Mouse (Mus musculus) forebrain, embryonic 14.5 days (tissue): Measurements from ENCODE around the gene Gm49384. TPM values are rescaled to one million over a fixed set of nuclear protein-coding genes. Genes with fewer than 3 reads are reported as not detected.

Experiments used
- ATAC-seq: fragments of 200-750 bp; cut with Nextera tagmentation; 2 replicates; pipeline ENCODE4 v1.8.0; 2017; ENCODE audit warnings: mild to moderate bottlenecking, moderate library complexity
- DNase-seq: peaks from one replicate; pipeline ENCODE4 v3.0.0-alpha.2; 2015; ENCODE audit warnings: low spot score
- H3K27ac ChIP-seq: fragments of 300-500 bp; sonication (generic); 2 replicates; pipeline ENCODE4 v1.5.1; 2014; ENCODE audit warnings: low read depth, mild to moderate bottlenecking, control low read depth, low read length, moderate library complexity
- H3K27me3 ChIP-seq: fragments of 300-500 bp; sonication (generic); replicated peaks from 2 replicates; pipeline ENCODE4 v1.6.1; 2014; ENCODE audit warnings: low read length, control low read depth, mixed read lengths; ENCODE audit not compliant: control insufficient read depth, insufficient read depth
- H3K36me3 ChIP-seq: fragments of 300-500 bp; sonication (generic); 2 replicates; pipeline ENCODE4 v1.6.1; 2014; ENCODE audit warnings: low read length, control low read depth; ENCODE audit not compliant: control insufficient read depth, insufficient read depth
- H3K4me1 ChIP-seq: fragments of 300-500 bp; sonication (generic); 2 replicates; pipeline ENCODE4 v1.6.1; 2014; ENCODE audit warnings: antibody characterized with exemption, low read length, control low read depth; ENCODE audit not compliant: control insufficient read depth, insufficient read depth
- H3K4me2 ChIP-seq: fragments of 300-500 bp; sonication (generic); 2 replicates; pipeline ENCODE4 v1.6.1; 2014; ENCODE audit warnings: mild to moderate bottlenecking, control low read depth, low read length
- H3K4me3 ChIP-seq: fragments of 300-500 bp; sonication (generic); 2 replicates; pipeline ENCODE4 v1.5.1; 2014; ENCODE audit warnings: low read depth, low read length, control low read depth
- H3K9ac ChIP-seq: fragments of 300-500 bp; sonication (generic); 2 replicates; pipeline ENCODE4 v1.6.1; 2014; ENCODE audit warnings: mild to moderate bottlenecking, low read length, control low read depth, moderate library complexity
- H3K9me3 ChIP-seq: fragments of 300-500 bp; sonication (generic); replicated peaks from 2 replicates; pipeline ENCODE4 v1.6.1; 2016; ENCODE audit warnings: low read length, control low read depth, mixed read lengths; ENCODE audit not compliant: control insufficient read depth
- WGBS: fragments of 180-500 bp; shearing (Covaris S2); extraction: QIAGEN DNeasy Blood & Tissue Kit; methylation state at CpG from one replicate; pipeline ENCODE4 v1.1.7; 2014; 5-methylcytosine and 5-hydroxymethylcytosine counted together
- polyA plus RNA-seq: library from polyadenylated mRNA; unstranded; fragments of >200 nt; fragmentation: Nextera tagmentation; extraction: Ambion mirVana; gene quantifications from 2 replicates; pipeline ENCODE4 v1.2.1, GENCODE M21; 2014

The Gm49384 gene
- polyA plus RNA-seq, result 20.9 and 22.1 TPM in 2 replicates

DNA sequence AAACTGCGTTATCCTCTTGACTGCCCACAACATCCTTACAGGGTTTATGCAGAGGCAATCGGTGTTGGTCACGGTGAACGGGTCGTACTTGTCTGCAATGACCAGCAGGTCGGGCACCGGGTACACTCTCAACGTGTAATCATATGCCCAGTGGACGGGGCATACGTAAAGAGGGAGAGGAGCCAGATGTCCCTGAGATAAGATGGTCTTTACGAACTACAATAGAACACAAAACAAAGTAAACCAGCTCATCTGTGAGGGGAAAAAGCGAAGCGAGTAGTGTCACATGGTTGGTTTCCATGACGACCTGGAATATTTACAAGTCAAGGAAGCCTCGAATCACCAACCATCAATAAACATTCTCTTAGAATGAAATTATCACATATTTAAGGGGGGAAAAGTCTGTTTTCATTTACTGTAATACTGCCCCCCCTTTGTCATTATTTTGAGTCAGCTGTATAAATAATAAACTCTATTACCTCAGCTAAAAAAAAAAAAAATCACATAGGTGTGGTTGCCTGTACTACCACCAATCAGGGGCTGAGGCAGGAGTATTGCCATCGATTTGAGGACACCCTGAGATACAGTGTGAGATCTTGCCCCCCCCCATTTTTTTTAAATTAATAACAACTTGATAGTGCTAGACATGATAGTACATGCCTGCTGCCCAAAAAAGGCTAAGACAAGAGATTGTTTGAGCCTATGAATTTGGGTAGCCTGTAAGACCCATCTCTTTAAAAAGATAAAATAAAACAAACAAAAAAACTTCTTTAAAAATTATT lies at the start of gene Gm49384:
TSS of gene Gm49384 (minus strand) at position 216 of the 782 bp plus-strand sequence.
- Histone ChIP-seq H3K4me1 (no peaks in the 10 kb centered on the region), H3K36me3 (peaks cover 30% of the 10 kb centered on the region), H3K27me3 (no peaks in the 10 kb centered on the region), H3K4me3 (no peak within 1 kb of the TSS), H3K9ac (no peak within 1 kb of the TSS), H3K9me3 (no peaks in the 10 kb centered on the region), H3K4me2 (no peak within 1 kb of the TSS), H3K27ac (no peak within 1 kb of the TSS)
- ATAC-seq (0 out of 2 replicates have a peak, but pooled peaks have one; percentile 42), DNase-seq (peak; percentile 69)
- 81% methylated on average over 16 of the region's 16 CpGs for WGBS

DNA sequence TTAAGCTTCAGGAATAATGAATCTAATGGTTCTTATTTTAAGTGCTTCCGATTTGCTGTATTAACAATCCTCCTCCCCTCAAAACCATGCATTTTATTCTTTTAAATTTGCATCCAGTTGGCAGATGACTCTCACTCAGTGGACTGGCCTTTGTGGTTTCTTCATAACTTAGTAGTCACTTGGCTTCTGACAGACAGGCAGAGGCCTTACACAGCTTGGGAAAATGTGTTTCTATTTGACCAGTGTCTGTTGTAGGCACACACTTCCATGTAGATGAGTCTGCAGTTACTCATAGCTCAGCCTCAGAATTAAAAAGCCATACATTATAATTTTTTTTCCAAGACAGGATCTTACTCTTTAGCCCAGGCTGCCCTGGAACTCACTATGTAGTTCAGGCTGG lies 49.7 kb upstream of the Gm49384 start:
- H3K9ac ChIP-seq, result no peak overlapping the region
- no peak overlapping the region for H3K4me3 ChIP-seq
- H3K4me2 ChIP-seq, result no peak overlapping the region
- H3K36me3 ChIP-seq, result no peaks in the 10 kb centered on the region
- no peaks in the 10 kb centered on the region for H3K4me1 ChIP-seq
- H3K27ac ChIP-seq, result no peak overlapping the region
- no peaks in the 10 kb centered on the region for H3K9me3 ChIP-seq
- no peak for ATAC-seq
- WGBS, result 95% methylated on average over 1 of the region's 1 CpGs
- no peak for DNase-seq
- H3K27me3 ChIP-seq, result no peaks in the 10 kb centered on the region

- ATAC-seq, result no peak
- Histone ChIP-seq H3K36me3 (no peaks in the 10 kb centered on the region), H3K9ac (no peak overlapping the region), H3K4me1 (no peaks in the 10 kb centered on the region), H3K9me3 (no peaks in the 10 kb centered on the region), H3K27ac (no peak overlapping the region), H3K4me3 (no peak overlapping the region), H3K4me2 (no peak overlapping the region), H3K27me3 (no peaks in the 10 kb centered on the region)
- DNase-seq, result no peak
- WGBS, result 78% methylated on average over 8 of the region's 8 CpGs
Observed at GRCm38 (mm10) chr12:69250756-69251155, 46.7 kb upstream of the Gm49384 start.

GRCm38 (mm10) chr12:69249766-69250165 lies 45.7 kb upstream of the Gm49384 start:
- 92% methylated on average over 4 of the region's 4 CpGs for WGBS
- no peak overlapping the region for H3K4me2 ChIP-seq
- no peaks in the 10 kb centered on the region for H3K4me1 ChIP-seq
- H3K36me3 ChIP-seq, result no peaks in the 10 kb centered on the region
- H3K27ac ChIP-seq, result no peak overlapping the region
- ATAC-seq (no peak), DNase-seq (no peak)
- no peaks in the 10 kb centered on the region for H3K9me3 ChIP-seq
- H3K27me3 ChIP-seq, result no peaks in the 10 kb centered on the region
- H3K9ac ChIP-seq, result no peak overlapping the region
- no peak overlapping the region for H3K4me3 ChIP-seq

GRCm38 (mm10) chr12:69241771-69242431 lies 37.8 kb upstream of the Gm49384 start:
- DNase-seq, result peak; percentile 77
- peak overlapping the region; percentile 71 for H3K4me3 ChIP-seq
- H3K9ac ChIP-seq, result peak overlapping the region; percentile 84
- peak overlapping the region; percentile 74 for H3K4me2 ChIP-seq
- H3K27me3 ChIP-seq, result no peaks in the 10 kb centered on the region
- under 1% methylated on average over 64 of the region's 64 CpGs for WGBS
- H3K4me1 ChIP-seq, result no peaks in the 10 kb centered on the region
- no peaks in the 10 kb centered on the region for H3K36me3 ChIP-seq
- no peaks in the 10 kb centered on the region for H3K9me3 ChIP-seq
- H3K27ac ChIP-seq, result peak overlapping the region; percentile 72
- peak; percentile 93 for ATAC-seq

DNA sequence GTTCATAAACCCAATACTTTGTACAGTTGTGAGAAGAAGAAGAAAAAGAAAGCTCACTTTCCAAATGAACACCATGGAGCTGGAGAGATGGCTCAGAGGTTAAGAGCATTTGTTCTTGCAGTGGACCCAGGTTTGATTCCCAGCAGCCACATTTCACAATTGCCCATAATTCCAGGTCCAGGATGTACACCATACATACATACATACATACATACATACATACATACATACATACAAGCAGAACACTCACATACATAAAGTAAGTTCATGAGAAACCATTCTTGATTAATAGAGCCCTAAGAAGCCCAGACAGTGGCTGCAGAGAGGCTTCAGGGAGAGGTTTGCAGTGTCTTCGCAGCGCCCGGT lies 37.3 kb upstream of the Gm49384 start:
- Histone ChIP-seq H3K4me1 (no peaks in the 10 kb centered on the region), H3K9me3 (no peaks in the 10 kb centered on the region), H3K4me2 (peak overlapping the region; percentile 74), H3K27ac (peak overlapping the region; percentile 72), H3K4me3 (peak overlapping the region; percentile 71), H3K36me3 (no peaks in the 10 kb centered on the region), H3K27me3 (no peaks in the 10 kb centered on the region), H3K9ac (peak overlapping the region; percentile 84)
- no peak; the same call in 1 of the 2 replicates for ATAC-seq
- WGBS, result 0% methylated on average over 3 of the region's 3 CpGs
- DNase-seq, result no peak

DNA sequence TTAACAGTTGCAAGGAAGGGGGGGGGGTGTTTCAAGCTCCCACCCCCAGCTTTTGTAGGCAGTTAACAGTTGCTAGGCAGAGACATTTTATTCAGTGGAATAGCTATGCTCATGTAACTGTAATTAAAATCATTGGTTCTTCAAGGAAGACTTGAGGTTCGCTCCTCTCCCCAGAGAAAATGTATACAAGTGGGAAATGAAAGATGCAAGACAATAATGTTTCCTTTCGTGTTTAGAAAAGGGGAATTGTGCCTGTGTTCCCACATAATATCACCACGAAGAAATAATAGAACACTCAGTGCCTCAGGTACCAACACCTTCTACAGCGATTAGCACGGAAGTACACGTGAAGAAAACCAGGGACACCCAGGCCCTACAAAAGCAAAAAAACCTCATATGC lies 36.8 kb upstream of the Gm49384 start, which contains the start of gene Klhdc1:
TSS of gene Klhdc1 (plus strand) at position 301 of the 400 bp plus-strand sequence.
- H3K9me3 ChIP-seq, result no peaks in the 10 kb centered on the region
- DNase-seq (no peak), ATAC-seq (no peak)
- H3K36me3 ChIP-seq, result no peaks in the 10 kb centered on the region
- H3K27ac ChIP-seq, result peak within 1 kb of the TSS; percentile 72
- H3K27me3 ChIP-seq, result no peaks in the 10 kb centered on the region
- H3K9ac ChIP-seq, result peak within 1 kb of the TSS; percentile 84
- peak within 1 kb of the TSS; percentile 74 for H3K4me2 ChIP-seq
- 73% methylated on average over 6 of the region's 6 CpGs for WGBS
- no peaks in the 10 kb centered on the region for H3K4me1 ChIP-seq
- peak within 1 kb of the TSS; percentile 71 for H3K4me3 ChIP-seq

- DNase-seq, result no peak
- no peak overlapping the region for H3K9ac ChIP-seq
- no peaks in the 10 kb centered on the region for H3K9me3 ChIP-seq
- ATAC-seq, result no peak
- no peaks in the 10 kb centered on the region for H3K4me1 ChIP-seq
- WGBS, result 44% methylated on average over 3 of the region's 3 CpGs
- H3K4me2 ChIP-seq, result no peak overlapping the region
- no peaks in the 10 kb centered on the region for H3K36me3 ChIP-seq
- H3K4me3 ChIP-seq, result no peak overlapping the region
- H3K27ac ChIP-seq, result no peak overlapping the region
- no peaks in the 10 kb centered on the region for H3K27me3 ChIP-seq
Observed at GRCm38 (mm10) chr12:69238284-69238683, 34.2 kb upstream of the Gm49384 start.

DNA sequence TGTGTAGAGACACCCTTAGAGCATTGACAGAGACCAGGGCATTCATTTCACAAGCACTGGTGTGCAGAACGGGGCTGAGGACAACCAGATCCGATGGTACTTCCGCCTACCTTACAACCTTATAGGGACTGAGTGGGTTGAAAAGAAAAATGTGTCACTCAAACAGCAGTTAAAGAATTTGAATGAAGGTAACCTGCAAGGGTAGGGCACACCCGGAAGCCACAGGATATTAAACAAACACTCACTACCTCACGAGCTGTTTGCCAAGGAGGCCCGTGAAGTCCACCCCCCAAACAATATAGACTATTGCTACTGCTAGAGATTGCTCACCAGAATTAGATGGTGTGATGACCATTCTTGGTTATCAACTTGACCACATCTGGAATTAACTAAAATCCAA lies 31.7 kb upstream of the Gm49384 start:
- no peak overlapping the region for H3K4me3 ChIP-seq
- no peaks in the 10 kb centered on the region for H3K4me1 ChIP-seq
- DNase-seq, result no peak
- no peak overlapping the region for H3K27ac ChIP-seq
- no peaks in the 10 kb centered on the region for H3K9me3 ChIP-seq
- H3K4me2 ChIP-seq, result no peak overlapping the region
- H3K9ac ChIP-seq, result no peak overlapping the region
- H3K36me3 ChIP-seq, result no peaks in the 10 kb centered on the region
- ATAC-seq, result no peak
- no peaks in the 10 kb centered on the region for H3K27me3 ChIP-seq
- 92% methylated on average over 6 of the region's 6 CpGs for WGBS
